ENCODE assay signal across 8 mouse cellular contexts in the genomic region with DNA sequence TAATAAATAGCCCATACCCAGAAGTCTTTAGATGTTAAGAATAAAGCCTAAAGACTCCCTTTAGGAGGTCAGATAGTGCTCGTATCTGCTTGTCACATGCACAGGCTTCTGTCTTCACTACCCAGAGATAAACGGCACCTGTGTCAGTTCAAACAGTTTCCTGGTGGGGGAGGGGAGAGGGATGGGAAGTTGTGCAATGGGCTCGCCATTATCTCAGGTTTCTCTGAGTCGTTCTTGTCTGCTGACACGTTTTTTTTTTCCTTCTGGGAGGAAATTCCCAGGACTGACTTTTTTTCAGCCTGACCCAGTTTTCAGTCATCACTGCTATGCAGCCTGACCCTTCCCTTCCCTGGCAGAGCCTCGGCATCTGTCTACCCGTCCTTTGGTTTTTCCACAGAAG.
DNase-seq lines count a peak whose midpoint lies in the region; ATAC-seq lines count a peak whose summit lies in the region.

No protein-coding gene starts in this region.

- H3K9me3 ChIP-seq in hindbrain, embryonic 16.5 days (ENCODE audit: control insufficient read depth, low read length) = no peaks in the 10 kb centered on the region

- H3K9ac ChIP-seq in hindbrain, embryonic 16.5 days (ENCODE audit: low read depth, low read length) = no peak overlapping the region

- peak; percentile 51 to 56 for DNase-seq in heart, adult 18-20 months
- no peak for DNase-seq in heart, adult 8-10 months (ENCODE audit: low spot score)
- DNase-seq in NIH3T3 (ENCODE audit: low read depth) = peak; percentile 58
- DNase-seq in retina, postnatal 1 day = peak; percentile 36
- DNase-seq in left cerebral cortex, adult 18-20 months (ENCODE audit: low spot score in 2 of 2) = no peak
- no peak for DNase-seq in right cerebral cortex, postnatal 10 days (ENCODE audit: low spot score in 2 of 2)

- no peaks in the 10 kb centered on the region for H3K27me3 ChIP-seq in hindbrain, embryonic 16.5 days (replicated peaks; ENCODE audit: control insufficient read depth, insufficient read depth, low read length)

- H3K4me3 ChIP-seq in hindbrain, embryonic 16.5 days (ENCODE audit: low read length) = no peak overlapping the region

- peak; percentile 41 for ATAC-seq in inflammation-experienced regulatory T-cells, adult 6 months
- ATAC-seq in hindbrain, embryonic 16.5 days = no peak

- 42% methylated on average over 7 of the region's 7 CpGs for WGBS in hindbrain, embryonic 16.5 days

- H3K27ac ChIP-seq in hindbrain, embryonic 16.5 days (ENCODE audit: low read depth, low read length) = no peak overlapping the region

- no peaks in the 10 kb centered on the region for H3K36me3 ChIP-seq in hindbrain, embryonic 16.5 days (ENCODE audit: control insufficient read depth, insufficient read depth, low read length)

- no peak overlapping the region for H3K4me2 ChIP-seq in hindbrain, embryonic 16.5 days (ENCODE audit: low read length)

- H3K4me1 ChIP-seq in hindbrain, embryonic 16.5 days (ENCODE audit: control insufficient read depth, insufficient read depth, low read depth, low read length) = no peaks in the 10 kb centered on the region

Comparison
In these comparisons a context has a peak if more than half of its experiments do, and no peak if none do; other contexts are left out.
1. DNase-seq: peak in heart, adult 18-20 months (2 of 2), NIH3T3 (single experiment) and retina, postnatal 1 day (single experiment); none in heart, adult 8-10 months (single experiment), left cerebral cortex, adult 18-20 months (0 of 2) and right cerebral cortex, postnatal 10 days (0 of 2).